Mouse (Mus musculus) layer of hippocampus, adult 18-20 months (tissue): ENCODE measurements around the gene Tmco5. TPM values are rescaled to one million over a fixed set of nuclear protein-coding genes. Genes with fewer than 3 reads are reported as not detected.
"Not testable (repeated sequence)": the region's sequence is repeated elsewhere in the genome, so short reads cannot be mapped to it uniquely, and the experiment has no call there.

Experiments
- DNase-seq, 2 experiments: peaks; one replicate each; pipeline ENCODE4 v3.0.0; 2022; ENCODE audit warnings: low spot score in 2 of 2
- total RNA-seq, 2 experiments: library from RNA; stranded (reverse); gene quantifications; 2 replicates each; pipeline ENCODE4 v1.2.3; 2021

Gene Tmco5
- total RNA-seq, 2 experiments from 2014 or later, result 1.1 TPM

DNA sequence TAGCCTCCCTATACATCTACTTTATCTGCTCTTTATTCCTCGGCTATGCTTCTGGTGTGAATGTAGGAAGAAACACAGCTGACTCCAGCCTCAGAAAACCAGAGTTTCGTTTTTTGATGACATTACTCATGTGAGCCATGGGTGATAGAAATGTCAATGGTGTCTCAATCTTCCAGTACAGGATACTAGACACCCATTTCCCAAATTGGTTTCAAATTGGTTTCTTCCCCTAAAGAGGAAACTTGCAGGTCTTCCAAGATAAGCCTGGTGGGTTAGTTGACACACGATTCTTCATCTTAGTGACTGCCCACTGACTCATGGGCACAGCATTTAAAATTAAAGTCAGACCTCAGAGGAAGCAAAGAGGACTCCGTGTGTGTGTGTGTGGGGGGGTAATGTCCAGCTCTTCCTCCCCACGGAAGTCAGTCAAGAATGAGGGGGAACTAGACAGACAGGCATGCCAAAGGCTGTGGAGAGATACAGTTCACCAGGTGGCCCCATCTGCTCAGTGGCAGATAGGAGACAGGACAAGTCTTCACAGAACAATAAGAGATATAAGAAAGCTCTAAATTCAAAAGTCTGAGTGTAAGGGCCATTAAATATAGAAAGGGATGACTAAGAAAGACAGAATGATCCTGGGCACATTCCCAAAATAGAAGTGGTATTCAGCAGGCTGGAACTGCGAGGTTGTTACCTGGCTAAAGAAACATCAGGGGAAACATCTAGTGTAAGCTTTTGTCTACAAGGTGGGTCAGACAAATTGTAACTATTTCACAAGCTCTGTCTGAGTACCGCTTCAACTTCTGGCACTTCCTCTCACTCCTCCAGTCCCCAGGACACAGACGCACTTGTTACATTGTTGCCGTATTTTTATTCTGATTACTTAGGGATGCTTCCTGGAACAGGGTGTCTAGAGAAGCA lies 44.3 kb downstream of the Tmco5 start:
- no peak for DNase-seq

- peak in 1 of 2 experiments; percentile 38 for DNase-seq
Measured at GRCm38 (mm10) chr2:116923684-116924083, 45.2 kb downstream of the Tmco5 start.

DNA sequence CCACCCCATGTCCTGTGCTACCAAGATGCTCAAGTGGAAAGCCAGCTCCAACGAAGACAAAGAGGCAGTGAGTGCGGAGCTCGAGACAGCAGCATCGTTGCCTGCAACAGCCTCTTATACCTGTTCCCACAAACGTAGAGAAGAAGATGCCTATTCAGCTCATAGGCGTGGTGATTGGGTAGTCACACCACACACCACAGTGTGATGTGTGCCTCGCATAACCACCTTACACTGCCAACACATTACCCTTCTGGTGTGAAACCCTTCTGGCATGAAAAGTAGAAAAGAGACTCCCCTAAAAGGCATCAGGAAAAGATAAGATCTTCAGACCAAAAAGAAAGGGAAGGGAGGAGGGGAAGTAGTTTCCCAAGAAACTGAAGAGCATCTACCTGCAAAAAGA lies 45.8 kb downstream of the Tmco5 start:
- no peak for DNase-seq

DNA sequence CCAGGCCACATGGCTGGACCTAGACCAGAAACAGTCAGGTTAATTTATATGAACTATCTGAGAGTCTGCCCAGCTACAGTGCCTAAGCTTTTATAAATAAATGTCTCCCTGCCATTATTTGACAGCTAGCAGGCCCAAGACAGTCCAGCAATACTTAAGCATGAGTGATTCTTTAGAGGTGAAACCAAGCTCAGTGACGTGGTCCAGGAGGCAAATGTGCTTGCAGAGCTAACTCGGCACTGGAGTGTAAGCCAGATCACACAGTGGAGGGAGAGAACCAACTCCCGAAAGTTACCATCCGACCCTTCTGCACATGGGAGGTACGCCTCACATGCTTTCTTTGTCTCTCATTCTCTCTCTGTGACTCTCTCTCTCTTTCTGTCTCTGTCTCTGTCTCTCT lies 46.7 kb downstream of the Tmco5 start:
- DNase-seq, result no peak

GRCm38 (mm10) chr2:116932218-116932617 lies 53.7 kb downstream of the Tmco5 start:
- no peak for DNase-seq

DNA sequence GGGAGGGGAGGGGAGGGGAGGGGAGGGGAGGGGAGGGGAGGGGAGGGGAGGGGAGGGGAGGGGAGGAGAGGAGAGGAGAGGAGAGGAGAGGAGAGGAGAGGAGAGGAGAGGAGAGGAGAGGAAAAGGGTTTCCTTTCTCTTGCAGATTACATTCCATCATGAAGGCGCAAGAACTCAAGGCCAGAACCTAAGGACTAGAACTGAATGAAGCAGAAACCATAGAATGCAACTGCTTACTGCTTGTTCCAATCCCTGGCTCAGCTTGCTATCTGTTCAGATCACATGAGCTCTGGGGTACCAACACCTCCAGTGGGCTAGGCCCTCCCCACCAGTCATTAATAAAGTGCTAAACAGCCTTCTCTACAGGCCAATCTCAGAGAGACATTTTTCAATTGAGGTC lies 55.7 kb downstream of the Tmco5 start:
- DNase-seq, result not testable (repeated sequence)

DNA sequence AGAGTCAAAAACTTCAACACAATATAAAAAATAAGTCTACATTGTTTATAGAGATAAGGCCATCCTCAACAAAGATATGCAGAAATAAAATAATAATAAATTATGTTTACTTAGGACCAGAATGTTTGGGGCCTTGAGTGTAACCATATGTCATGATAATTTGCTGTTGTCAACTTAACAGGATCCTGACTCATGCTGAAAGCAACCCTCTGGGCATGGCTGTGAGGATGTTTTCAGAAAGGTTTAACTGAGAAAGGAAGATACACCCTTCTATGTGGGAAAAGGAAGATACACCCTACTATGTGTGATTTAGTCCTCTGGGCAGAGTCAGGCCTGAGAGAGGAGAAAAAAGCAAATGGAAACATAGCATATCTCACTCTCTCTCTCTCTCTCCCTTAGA lies 56.3 kb downstream of the Tmco5 start:
- no peak for DNase-seq

- no peak for DNase-seq
Measured at GRCm38 (mm10) chr2:116936371-116936770, 57.9 kb downstream of the Tmco5 start.

DNA sequence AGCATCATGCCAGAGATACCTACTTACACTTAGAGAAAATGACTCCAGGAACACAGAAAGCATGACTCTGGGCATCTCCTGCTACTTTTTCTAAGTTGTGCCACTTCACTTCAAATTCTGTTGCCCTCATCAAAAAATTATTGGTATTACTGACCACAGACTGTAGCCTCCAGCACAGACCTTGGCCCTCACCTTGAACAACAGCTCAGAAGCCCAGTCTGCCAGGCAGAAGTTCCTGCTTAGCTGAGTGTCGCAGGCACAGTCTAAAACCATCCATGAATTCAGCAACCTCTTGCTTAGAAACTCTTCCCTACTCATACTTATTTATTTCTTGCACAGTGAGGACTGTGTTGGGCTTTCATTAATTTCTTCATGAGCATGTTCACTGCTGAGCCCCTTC lies 58.7 kb downstream of the Tmco5 start:
- no peak for DNase-seq

GRCm38 (mm10) chr2:116941816-116942215 lies 63.3 kb downstream of the Tmco5 start:
- no peak for DNase-seq

Other genes starting within 250 kb of the Tmco5 start
- 100 to 1,000 TPM; 111 to 112 TPM for gene Spred1, start 242.7 kb downstream of the Tmco5 start, total RNA-seq